Mouse (Mus musculus) lung, embryonic 15.5 days (tissue): Measurements from ENCODE around the gene Opa3. TPM values are rescaled to one million over a fixed set of nuclear protein-coding genes. Genes with fewer than 3 reads are reported as not detected.

ENCODE experiments used
- ATAC-seq: fragments of 200-750 bp; cut with Nextera tagmentation; 2 replicates; pipeline ENCODE4 v1.8.0; 2017; ENCODE audit warnings: moderate number of reproducible peaks, borderline replicate concordance; ENCODE audit not compliant: low FRiP score, low TSS enrichment; ENCODE audit errors: extremely low read depth
- H3K27ac ChIP-seq: fragments of 300-500 bp; sonication (generic); 2 replicates; pipeline ENCODE4 v1.5.1; 2015; ENCODE audit warnings: moderate library complexity, mild to moderate bottlenecking, inconsistent platforms
- H3K27me3 ChIP-seq: fragments of 300-500 bp; sonication (generic); 2 replicates; pipeline ENCODE4 v1.6.1; 2015; ENCODE audit warnings: inconsistent platforms
- H3K36me3 ChIP-seq: fragments of 300-500 bp; sonication (generic); 2 replicates; pipeline ENCODE4 v1.6.1; 2015; ENCODE audit warnings: inconsistent platforms
- H3K4me1 ChIP-seq: fragments of 300-500 bp; sonication (generic); 2 replicates; pipeline ENCODE4 v1.6.1; 2015; ENCODE audit warnings: inconsistent platforms
- H3K4me2 ChIP-seq: fragments of 300-500 bp; sonication (generic); 2 replicates; pipeline ENCODE4 v1.6.1; 2015; ENCODE audit warnings: inconsistent platforms, mild to moderate bottlenecking, moderate library complexity
- H3K4me3 ChIP-seq: fragments of 300-500 bp; sonication (generic); 2 replicates; pipeline ENCODE4 v1.5.1; 2015; ENCODE audit warnings: mild to moderate bottlenecking, inconsistent platforms
- H3K9ac ChIP-seq: fragments of 300-500 bp; sonication (generic); 2 replicates; pipeline ENCODE4 v1.6.1; 2015; ENCODE audit warnings: inconsistent platforms
- H3K9me3 ChIP-seq: fragments of 300-500 bp; sonication (generic); 2 replicates; pipeline ENCODE4 v1.6.1; 2016; ENCODE audit warnings: inconsistent platforms
- WGBS: fragments of 180-500 bp; shearing (Covaris S2); methylation state at CpG from one replicate; pipeline ENCODE4 v1.1.7; 2015; 5-methylcytosine and 5-hydroxymethylcytosine counted together
- microRNA counts: library from miRNA; unstranded; fragments of <30 nt; microRNA quantifications from one replicate; lab custom pipeline; 2016
- microRNA-seq: library from miRNA; unstranded; fragments of <30 nt; microRNA quantifications from one replicate; pipeline ENCODE4, GENCODE M21; 2016
- polyA plus RNA-seq: library from polyadenylated mRNA; unstranded; fragments of >200 nt; fragmentation: Nextera tagmentation; extraction: Ambion mirVana; gene quantifications from 2 replicates; pipeline ENCODE4 v1.2.1, GENCODE M21; 2015

The Opa3 gene
- polyA plus RNA-seq, 1 experiment from 2014 or later, result 33.2 TPM

DNA sequence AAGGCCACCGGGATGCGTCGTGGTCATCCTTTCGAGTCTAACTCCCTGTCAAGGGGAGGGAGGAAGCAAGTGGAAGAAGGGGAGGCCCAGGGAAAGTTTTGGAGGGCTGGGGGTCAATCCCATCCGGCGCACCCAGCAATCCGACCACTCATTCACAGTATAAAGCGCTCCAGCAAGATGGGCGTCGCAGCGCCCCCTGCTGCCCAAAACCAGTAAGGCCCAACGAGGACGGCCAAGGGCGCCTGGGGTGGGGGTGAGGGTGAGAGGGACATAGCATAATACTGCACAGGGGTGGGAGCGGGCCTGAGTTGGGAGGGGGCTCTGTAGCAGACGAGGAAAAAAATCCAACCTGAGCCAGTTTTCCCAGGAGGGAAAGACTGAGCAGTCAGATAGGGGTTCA is 75.6 kb downstream of the Opa3 start:
- WGBS, result under 1% methylated on average over 16 of the region's 16 CpGs
- H3K4me2 ChIP-seq, result peak overlapping the region; percentile 54
- no peak overlapping the region for H3K27ac ChIP-seq
- H3K36me3 ChIP-seq, result no peaks in the 10 kb centered on the region
- H3K4me1 ChIP-seq, result peaks cover 31% of the 10 kb centered on the region
- peak overlapping the region; percentile 33 for H3K4me3 ChIP-seq
- peaks cover 63% of the 10 kb centered on the region for H3K27me3 ChIP-seq
- H3K9ac ChIP-seq, result no peak overlapping the region
- no peak for ATAC-seq
- no peaks in the 10 kb centered on the region for H3K9me3 ChIP-seq

DNA sequence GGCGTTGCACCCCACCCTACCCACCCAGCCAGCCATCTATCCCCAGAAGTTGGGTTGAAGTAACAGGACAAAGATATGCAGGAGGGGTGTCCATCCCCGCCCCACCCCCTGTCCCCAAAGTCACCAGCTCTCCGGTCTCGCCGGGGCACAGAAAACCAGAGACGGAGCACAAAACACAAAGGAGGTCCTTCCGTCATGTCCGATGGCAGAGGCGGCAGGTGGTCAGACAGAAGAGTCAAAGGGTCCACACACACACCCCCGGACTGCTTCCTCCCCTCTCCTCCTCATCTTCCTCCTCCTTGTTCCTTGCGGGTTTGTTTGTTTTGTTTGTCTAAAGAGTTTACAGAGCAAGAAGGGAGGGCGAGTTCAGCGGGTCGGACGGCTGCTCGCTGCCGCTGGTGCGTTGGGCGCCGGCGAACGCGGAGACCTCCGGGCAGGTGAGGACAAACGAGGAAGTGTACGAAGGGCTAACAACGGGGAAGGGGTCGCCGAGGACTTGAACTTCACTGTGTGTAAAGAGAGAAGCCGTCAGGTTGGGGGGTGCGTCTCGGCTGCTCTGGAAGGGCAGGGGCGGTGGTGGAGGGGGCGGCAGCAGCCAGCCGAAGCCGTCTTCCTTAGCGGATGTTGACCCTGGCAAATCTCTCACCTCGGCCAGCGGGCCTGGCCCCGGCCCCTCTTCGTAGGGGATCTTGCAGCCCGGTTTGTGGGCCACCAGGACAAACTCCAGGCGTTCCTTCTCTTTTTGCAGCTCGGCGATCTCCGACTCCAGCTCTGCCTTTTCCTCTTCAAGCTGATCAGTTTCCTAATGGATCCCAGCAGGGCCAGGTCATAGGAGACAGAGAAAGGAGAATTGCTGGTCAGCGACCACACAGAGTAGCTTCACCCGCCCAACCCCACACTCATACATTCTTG is 76.6 kb downstream of the Opa3 start:
- Histone ChIP-seq H3K9me3 (no peaks in the 10 kb centered on the region), H3K36me3 (no peaks in the 10 kb centered on the region), H3K4me1 (peaks cover 31% of the 10 kb centered on the region), H3K4me3 (peak overlapping the region; percentile 33), H3K4me2 (peak overlapping the region; percentile 54), H3K27me3 (peaks cover 63% of the 10 kb centered on the region), H3K27ac (no peak overlapping the region), H3K9ac (peak overlapping the region; percentile 19; the same call in 1 of the 2 replicates)
- 2% methylated on average over 48 of the region's 48 CpGs for WGBS
- ATAC-seq, result no peak

DNA sequence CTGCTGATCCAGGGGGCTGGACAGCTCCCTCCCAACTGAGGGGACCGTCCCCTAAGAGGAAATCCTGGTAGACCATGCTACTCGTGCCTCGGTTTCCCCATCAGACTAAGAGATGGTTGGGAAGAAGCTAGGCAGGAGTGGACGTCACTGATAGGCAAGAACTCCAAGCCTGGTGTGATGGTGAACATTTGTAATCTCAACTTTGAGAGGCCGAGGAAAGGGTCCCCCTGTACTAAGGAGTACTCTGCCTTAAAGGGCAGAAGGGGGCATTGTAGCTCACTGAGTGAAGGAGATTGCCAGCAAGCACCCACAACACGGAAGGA is 77.2 kb downstream of the Opa3 start:
- no peak for ATAC-seq
- Histone ChIP-seq H3K4me3 (0 out of 2 replicates have a peak overlapping the region, but pooled peaks have one; percentile 33), H3K27me3 (peaks cover 63% of the 10 kb centered on the region), H3K4me2 (no peak overlapping the region), H3K36me3 (no peaks in the 10 kb centered on the region), H3K9me3 (no peaks in the 10 kb centered on the region), H3K4me1 (peaks cover 33% of the 10 kb centered on the region), H3K9ac (no peak overlapping the region), H3K27ac (no peak overlapping the region)
- WGBS, result 9% methylated on average over 6 of the region's 6 CpGs

MicroRNAs within 50 kb of the gene (microRNA counts, 519-probe panel; counts per million panel counts)
- microRNA mmu-miR-330 (lab: Ali Mortazavi, UCI), result 1,947 counts per million, percentile 15 among the panel's probes with 10 or more counts

Small RNA genes within 50 kb of the gene (microRNA-seq; reads per million reads assigned to microRNA genes)
- 161 reads per million, percentile 58 among the genes with 10 or more reads in this experiment for gene Mir330

Other genes starting within 250 kb of the Opa3 start
- not detected in 2 replicates for gene Nanos2, start 240.9 kb upstream of the Opa3 start, polyA plus RNA-seq
- 3.0 and 3.6 TPM in 2 replicates for gene Mypop, start 237.1 kb upstream of the Opa3 start, polyA plus RNA-seq
- 23.5 and 25.2 TPM in 2 replicates for gene Irf2bp1, start 224.3 kb upstream of the Opa3 start, polyA plus RNA-seq
- gene Foxa3, start 204.8 kb upstream of the Opa3 start, polyA plus RNA-seq, result 2.2 and 2.4 TPM in 2 replicates
- gene Sympk, start 204.0 kb upstream of the Opa3 start, polyA plus RNA-seq, result 34.3 and 34.6 TPM in 2 replicates
- gene Rsph6a, start 173.6 kb upstream of the Opa3 start, polyA plus RNA-seq, result not detected in 2 replicates
- gene Dmwd, start 152.1 kb upstream of the Opa3 start, polyA plus RNA-seq, result 15.9 and 17.1 TPM in 2 replicates
- 24.2 and 27.1 TPM in 2 replicates for gene Dmpk, start 144.5 kb upstream of the Opa3 start, polyA plus RNA-seq
- 9.5 and 9.7 TPM in 2 replicates for gene Six5, start 133.7 kb upstream of the Opa3 start, polyA plus RNA-seq
- gene Gm4969, start 110.0 kb upstream of the Opa3 start, polyA plus RNA-seq, result 1.8 and 1.9 TPM in 2 replicates
- 13.6 and 13.8 TPM in 2 replicates for gene Fbxo46, start 108.5 kb upstream of the Opa3 start, polyA plus RNA-seq
- 15.2 and 15.3 TPM in 2 replicates for gene Qpctl, start 79.0 kb upstream of the Opa3 start, polyA plus RNA-seq
- 140 and 154 TPM in 2 replicates for gene Snrpd2, start 78.6 kb upstream of the Opa3 start, polyA plus RNA-seq
- gene Gipr, start 62.2 kb upstream of the Opa3 start, polyA plus RNA-seq, result 3.2 and 5.1 TPM in 2 replicates
- gene Eml2, start 51.9 kb upstream of the Opa3 start, polyA plus RNA-seq, result 10.7 and 12.2 TPM in 2 replicates
- 2.2 TPM in 2 replicates for gene Gpr4, start 15.8 kb upstream of the Opa3 start, polyA plus RNA-seq
- 115 TPM in 2 replicates for gene Vasp, start 43.5 kb downstream of the Opa3 start, polyA plus RNA-seq
- not detected in 2 replicates for gene Ppm1n, start 51.7 kb downstream of the Opa3 start, polyA plus RNA-seq
- gene Rtn2, start 54.3 kb downstream of the Opa3 start, polyA plus RNA-seq, result 10.6 and 11.4 TPM in 2 replicates
- gene Fosb, start 81.7 kb downstream of the Opa3 start, polyA plus RNA-seq, result 0.24 and 0.26 TPM in 2 replicates
- gene Ercc1, start 116.4 kb downstream of the Opa3 start, polyA plus RNA-seq, result 86.4 and 88.6 TPM in 2 replicates
- 20.1 and 21.7 TPM in 2 replicates for gene Cd3eap, start 131.1 kb downstream of the Opa3 start, polyA plus RNA-seq
- 6.3 and 6.8 TPM in 2 replicates for gene Ppp1r13l, start 131.4 kb downstream of the Opa3 start, polyA plus RNA-seq
- gene Ercc2, start 153.7 kb downstream of the Opa3 start, polyA plus RNA-seq, result 14.4 and 15.7 TPM in 2 replicates
- gene Klc3, start 175.8 kb downstream of the Opa3 start, polyA plus RNA-seq, result 13.3 and 18.4 TPM in 2 replicates
- 52.5 and 53.0 TPM in 2 replicates for gene Ckm, start 176.4 kb downstream of the Opa3 start, polyA plus RNA-seq
- gene Mark4, start 230.5 kb downstream of the Opa3 start, polyA plus RNA-seq, result 7.9 TPM in 2 replicates
- gene Exoc3l2, start 235.0 kb downstream of the Opa3 start, polyA plus RNA-seq, result 1.4 and 1.7 TPM in 2 replicates